Mouse (Mus musculus): ENCODE data around the gene Lingo1.
A peak's percentile ranks its signal among the peaks of the same experiment; 100 is the strongest.

Gene Lingo1

GRCm38 (mm10) chr9:56795721-56796655 is at the start of gene Lingo1:
Gene Lingo1 (minus strand): TSS chr9:56796468.
- peak; percentile 75 for DNase-seq

DNA sequence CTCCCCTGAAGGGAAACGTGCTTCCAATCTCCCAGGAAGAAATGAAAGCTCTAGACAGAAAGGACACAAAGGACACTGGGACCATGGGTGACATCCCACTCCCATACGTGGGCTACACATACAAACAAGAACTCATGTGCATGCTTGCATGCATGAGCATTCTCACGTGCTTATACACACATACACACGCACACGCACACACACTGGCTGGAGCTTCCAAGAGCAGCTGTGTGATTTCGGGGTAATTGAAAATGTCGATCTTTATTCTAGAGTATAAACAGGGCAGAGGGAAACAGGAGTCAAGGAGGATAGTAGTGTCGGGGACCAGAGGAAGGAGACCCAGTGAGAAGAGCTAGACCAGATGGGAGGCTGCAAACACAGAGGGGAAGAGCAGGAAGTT is 48.4 kb upstream of the Lingo1 start:
- DNase-seq = no peak

DNA sequence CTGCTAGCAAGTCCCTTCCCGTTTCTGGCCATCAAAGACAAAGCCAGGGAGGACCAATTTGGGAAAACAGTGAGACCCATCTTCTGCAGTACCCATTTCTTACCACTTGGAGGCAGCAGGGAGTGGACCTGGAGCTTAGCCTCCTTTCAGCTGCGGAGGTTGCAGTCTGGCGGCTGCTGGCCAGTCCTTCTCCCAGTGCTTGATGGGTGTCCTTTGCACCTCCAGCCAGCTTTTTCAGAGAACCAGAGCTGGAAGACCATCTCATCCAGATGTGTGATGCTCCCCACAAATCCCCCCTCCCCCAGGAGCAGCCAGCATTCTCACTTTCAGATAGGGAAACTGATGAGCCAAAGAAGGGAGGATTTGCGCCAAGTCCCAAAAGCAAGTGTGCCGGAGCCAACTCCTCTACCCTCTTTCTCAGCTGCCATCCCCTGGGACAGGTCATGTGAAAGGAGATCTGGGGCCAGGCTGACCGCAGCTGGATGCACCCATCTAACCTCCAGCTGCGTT is 47.5 kb upstream of the Lingo1 start:
- peak; percentile 71 for DNase-seq

DNA sequence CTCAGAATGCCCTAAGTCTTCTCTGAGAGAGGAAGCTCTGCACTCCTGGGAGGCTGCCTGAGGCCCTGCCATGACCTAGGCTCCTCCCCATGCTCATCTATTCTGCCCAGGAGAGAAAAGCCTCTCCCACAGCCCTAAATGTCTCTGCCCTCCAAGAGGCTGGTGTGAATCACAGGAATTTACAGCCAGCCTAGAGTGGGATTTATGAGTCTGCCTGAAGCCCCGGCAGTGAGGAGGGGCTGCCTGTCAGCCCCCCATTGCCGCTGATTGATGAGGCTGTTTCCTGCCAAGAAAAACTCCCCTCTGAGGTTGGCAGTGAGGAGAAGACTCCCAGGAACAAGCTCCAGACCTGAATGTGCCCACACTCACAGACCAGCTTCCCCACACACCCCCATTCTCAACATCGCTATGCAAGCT is 46.0 kb upstream of the Lingo1 start:
- no peak for DNase-seq

- no peak for DNase-seq
Observed at GRCm38 (mm10) chr9:56841864-56842263, 45.6 kb upstream of the Lingo1 start.

- DNase-seq = peak; percentile 39
Observed at GRCm38 (mm10) chr9:56840721-56841120, 44.5 kb upstream of the Lingo1 start.

DNA sequence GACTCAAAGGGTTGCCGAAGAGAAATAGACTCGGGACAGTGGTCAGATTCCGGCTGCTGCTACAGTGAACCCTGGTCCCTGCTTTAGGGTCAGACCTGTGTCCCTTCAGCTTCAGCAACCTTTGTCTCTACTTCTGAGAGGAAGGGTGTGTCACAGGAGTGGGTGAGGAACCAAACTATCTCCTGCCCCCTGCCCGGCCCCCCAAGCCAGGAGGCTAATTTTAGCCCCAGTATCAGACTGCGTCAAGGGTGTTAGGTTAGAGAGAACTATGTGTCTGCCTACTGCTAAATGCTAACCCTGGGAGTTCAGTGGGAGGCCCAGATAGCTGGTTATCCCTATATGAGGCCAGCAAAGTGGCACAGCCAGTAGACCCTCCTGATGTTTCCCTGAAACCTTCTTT is 38.9 kb upstream of the Lingo1 start:
- no peak for DNase-seq

DNA sequence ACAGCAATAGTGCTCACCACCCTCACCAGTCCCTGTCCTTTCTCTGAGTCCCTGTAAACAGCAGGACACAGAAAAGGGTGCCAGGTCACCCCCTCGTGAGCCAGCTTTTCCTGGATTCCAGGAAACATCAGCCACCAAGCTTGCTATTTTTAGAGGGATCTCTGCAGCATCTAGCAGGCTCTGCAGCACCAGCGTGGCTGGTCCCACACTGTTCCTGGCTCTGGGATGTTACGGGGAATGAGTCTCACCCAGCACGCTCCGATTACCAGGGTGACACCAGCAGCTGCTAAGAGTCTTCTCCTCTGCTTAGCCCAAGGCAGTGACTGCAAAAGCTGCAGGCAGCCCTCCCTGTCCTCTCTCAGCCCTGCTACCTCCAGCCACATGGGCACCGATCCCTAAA is 36.6 kb upstream of the Lingo1 start:
- DNase-seq = no peak

DNA sequence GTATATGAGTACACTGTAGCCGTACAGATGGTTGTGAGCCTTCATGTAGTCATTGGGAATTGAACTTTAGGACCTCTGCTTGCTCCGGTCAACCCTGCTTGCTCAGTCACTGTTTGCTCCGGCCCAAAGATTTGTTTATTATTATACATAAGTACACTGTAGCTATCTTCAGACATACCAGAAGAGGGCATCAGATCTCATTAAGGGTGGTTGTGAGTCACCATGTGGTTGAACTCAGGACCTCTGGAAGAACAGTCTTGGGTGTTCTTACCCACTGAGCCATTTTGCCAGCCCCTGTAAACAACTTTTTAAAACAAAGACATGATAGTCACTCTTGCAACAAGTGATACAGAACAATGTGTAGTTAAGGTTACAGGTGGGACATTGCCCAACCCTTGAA is 35.6 kb upstream of the Lingo1 start:
- DNase-seq = no peak

DNA sequence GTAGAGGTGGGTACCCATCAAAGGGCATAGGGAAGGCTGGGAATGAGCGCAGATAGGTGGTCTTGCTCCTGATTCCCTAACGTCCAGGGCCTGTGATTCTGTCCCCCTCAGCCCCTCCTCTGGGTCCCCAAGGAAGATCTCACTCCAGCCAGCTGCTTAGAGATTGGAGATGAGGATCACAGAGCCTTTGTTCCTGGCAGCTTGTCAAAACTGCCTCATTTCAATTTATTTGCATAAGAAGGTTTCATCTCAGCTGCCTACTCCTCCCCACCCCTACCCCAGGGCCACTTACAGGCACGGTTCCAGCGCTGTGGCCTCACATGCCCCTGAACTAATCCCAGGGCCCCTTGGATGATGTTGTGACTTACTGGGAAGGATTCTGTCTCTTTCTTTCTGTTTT is 33.9 kb upstream of the Lingo1 start:
- no peak for DNase-seq

GRCm38 (mm10) chr9:56828841-56829240 is 32.6 kb upstream of the Lingo1 start:
- DNase-seq = no peak

DNA sequence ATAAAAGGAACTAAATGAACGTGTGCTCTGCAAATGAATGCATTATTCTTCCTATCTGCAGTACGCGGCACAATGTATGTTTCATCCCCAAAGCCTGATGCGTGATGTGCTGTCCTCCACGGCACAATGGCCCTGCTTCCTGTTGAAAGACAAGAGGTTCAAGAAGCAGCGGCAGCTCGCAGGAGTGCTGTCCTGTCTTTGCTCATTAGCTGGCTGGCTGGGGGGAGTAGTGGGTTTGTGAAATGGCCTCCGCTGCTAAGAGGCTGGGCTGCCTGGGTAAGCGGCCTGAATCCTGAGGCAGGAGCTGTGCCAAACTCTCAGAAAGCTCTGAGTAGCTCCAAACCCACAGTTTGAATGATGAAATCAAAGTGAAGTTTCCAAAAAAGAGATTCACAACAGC is 31.9 kb upstream of the Lingo1 start:
- no peak for DNase-seq

GRCm38 (mm10) chr9:56825476-56826213 is 29.4 kb upstream of the Lingo1 start:
- no peak for DNase-seq

DNA sequence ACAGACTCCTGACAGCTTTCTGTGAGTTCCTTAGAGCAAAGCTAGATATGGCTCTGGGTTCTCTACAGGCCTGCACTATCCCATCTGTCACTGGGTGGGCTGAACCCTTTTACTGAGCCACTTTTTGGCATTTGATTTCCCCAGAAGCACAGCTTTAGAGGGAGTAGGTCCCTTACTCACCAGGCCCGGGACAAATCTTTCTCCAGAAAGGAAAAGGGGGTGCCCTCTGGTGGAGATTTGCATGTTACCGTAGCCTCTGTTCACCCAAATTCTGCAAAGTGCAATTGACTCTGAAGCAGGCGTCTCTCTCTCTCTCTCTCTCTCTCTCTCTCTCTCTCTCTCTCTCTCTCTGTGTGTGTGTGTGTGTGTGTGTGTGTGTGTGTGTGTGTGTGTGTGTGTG is 28.6 kb upstream of the Lingo1 start:
- no peak for DNase-seq

- DNase-seq = no peak
Observed at GRCm38 (mm10) chr9:56810916-56811315, 14.6 kb upstream of the Lingo1 start.

GRCm38 (mm10) chr9:56807990-56808389 is 11.7 kb upstream of the Lingo1 start:
- no peak for DNase-seq

DNA sequence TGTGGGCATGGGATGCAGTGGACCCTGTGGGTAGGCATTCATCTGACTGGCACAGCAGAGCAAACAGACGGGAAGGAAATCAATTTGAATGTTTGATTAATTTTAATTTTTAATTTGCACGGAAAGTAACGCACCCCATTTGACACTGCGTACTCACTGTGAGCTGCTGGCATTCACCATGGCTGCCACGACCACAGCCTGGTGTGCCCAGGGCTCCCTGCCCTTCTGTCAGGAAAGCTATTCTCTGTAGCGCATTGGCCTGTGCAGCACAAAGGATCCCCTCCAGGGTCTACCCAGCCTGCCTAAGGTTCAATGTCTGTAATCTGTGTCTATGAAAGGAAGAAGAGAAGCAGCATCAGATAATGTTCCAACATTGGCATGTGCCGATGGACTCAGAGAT is 6.9 kb upstream of the Lingo1 start:
- DNase-seq = no peak

DNA sequence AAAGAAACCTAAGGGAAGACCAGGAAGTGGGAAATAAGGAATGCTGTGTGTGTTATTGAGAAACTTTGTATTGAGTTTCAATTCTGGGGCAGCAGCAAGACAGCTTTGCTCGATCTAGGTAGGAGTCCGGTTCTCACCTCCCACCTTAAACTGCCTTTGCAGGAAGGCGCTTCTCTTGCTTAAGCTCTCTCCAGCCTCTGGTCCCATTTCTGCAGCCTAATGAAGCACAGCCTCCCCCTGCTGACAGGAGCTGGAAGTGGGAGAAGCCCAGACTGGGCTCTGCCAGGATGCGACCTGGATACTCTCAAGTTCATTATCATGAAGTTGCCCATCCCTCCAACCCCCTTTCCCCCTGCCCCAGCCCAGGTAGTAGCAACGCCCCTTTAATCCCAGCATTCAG is 1.6 kb upstream of the Lingo1 start:
- DNase-seq = peak; percentile 85

GRCm38 (mm10) chr9:56796656-56797131 is 426 bp upstream of the Lingo1 start:
- peak; percentile 68 for DNase-seq

GRCm38 (mm10) chr9:56791696-56792261 is 4.5 kb downstream of the Lingo1 start:
- DNase-seq = peak; percentile 39

DNA sequence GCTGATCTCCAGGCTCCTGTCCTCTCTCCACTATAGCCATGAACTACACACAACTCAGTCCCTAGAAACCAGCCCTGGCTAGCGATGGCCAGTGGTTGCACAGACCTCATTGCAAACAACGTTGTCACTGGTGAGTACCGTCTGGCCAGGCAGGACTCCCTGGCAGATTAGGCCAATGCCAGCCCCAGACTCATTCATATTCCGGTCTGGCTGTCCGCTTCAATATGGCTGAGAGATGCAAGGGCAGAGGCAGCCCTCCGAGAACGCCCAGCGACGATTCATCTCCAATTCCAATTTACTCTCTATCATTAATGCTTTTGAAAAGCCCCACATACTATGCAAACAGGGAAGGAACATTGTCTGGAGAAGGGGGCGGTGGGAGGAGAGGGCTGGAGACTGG is 11.7 kb downstream of the Lingo1 start:
- no peak for DNase-seq

- DNase-seq = peak; percentile 97
Observed at GRCm38 (mm10) chr9:56776881-56777801, 19.1 kb downstream of the Lingo1 start.
